Mouse (Mus musculus) ovary, postnatal 36 days (tissue): ENCODE measurements around the gene Gdap1l1.
"Not testable (repeated sequence)": the region's sequence is repeated elsewhere in the genome, so short reads cannot be mapped to it uniquely, and the experiment has no call there.

Experiments
- DNase-seq: peaks from one replicate; pipeline ENCODE4 v3.0.0; 2022; ENCODE audit warnings: low spot score, mixed read lengths

Gdap1l1 gene

GRCm38 (mm10) chr2:163438246-163438618, at the start of gene Gdap1l1:
Gene Gdap1l1, plus strand, starts transcription at chr2:163438476.
- no peak for DNase-seq

- no peak for DNase-seq
Measured at GRCm38 (mm10) chr2:163392436-163392835, 45.8 kb upstream of the Gdap1l1 start.

- DNase-seq = no peak
Measured at GRCm38 (mm10) chr2:163393241-163393640, 45.0 kb upstream of the Gdap1l1 start.

- DNase-seq = no peak
Measured at GRCm38 (mm10) chr2:163393976-163394375, 44.3 kb upstream of the Gdap1l1 start.

GRCm38 (mm10) chr2:163394977-163395376, 43.3 kb upstream of the Gdap1l1 start:
- no peak for DNase-seq

- DNase-seq = no peak
Measured at GRCm38 (mm10) chr2:163397071-163397470, 41.2 kb upstream of the Gdap1l1 start.

- peak; percentile 53 for DNase-seq
Measured at GRCm38 (mm10) chr2:163397905-163398304, 40.4 kb upstream of the Gdap1l1 start, which contains the start of gene Jph2. Gene Jph2, minus strand, starts transcription at chr2:163397993.

- no peak for DNase-seq
Measured at GRCm38 (mm10) chr2:163398770-163399169, 39.5 kb upstream of the Gdap1l1 start.

- DNase-seq = no peak
Measured at GRCm38 (mm10) chr2:163399222-163399621, 39.1 kb upstream of the Gdap1l1 start.

GRCm38 (mm10) chr2:163401221-163401620, 37.1 kb upstream of the Gdap1l1 start:
- peak; percentile 55 for DNase-seq

GRCm38 (mm10) chr2:163404037-163404815, 34.0 kb upstream of the Gdap1l1 start:
- DNase-seq = peak; percentile 64

GRCm38 (mm10) chr2:163410211-163410610, 28.1 kb upstream of the Gdap1l1 start:
- DNase-seq = no peak

GRCm38 (mm10) chr2:163411344-163411743, 26.9 kb upstream of the Gdap1l1 start:
- not testable (repeated sequence) for DNase-seq

- no peak for DNase-seq
Measured at GRCm38 (mm10) chr2:163411840-163412239, 26.4 kb upstream of the Gdap1l1 start.

- DNase-seq = no peak
Measured at GRCm38 (mm10) chr2:163412419-163412818, 25.9 kb upstream of the Gdap1l1 start.

GRCm38 (mm10) chr2:163412846-163413590, 25.3 kb upstream of the Gdap1l1 start:
- no peak for DNase-seq

- DNase-seq = no peak
Measured at GRCm38 (mm10) chr2:163417026-163417425, 21.2 kb upstream of the Gdap1l1 start.

GRCm38 (mm10) chr2:163417830-163418229, 20.4 kb upstream of the Gdap1l1 start:
- DNase-seq = no peak

GRCm38 (mm10) chr2:163418841-163419345, 19.4 kb upstream of the Gdap1l1 start:
- DNase-seq = no peak

GRCm38 (mm10) chr2:163419346-163420045, 18.8 kb upstream of the Gdap1l1 start:
- peak; percentile 100 for DNase-seq

- DNase-seq = no peak
Measured at GRCm38 (mm10) chr2:163420366-163420886, 17.9 kb upstream of the Gdap1l1 start.
